19 mouse cellular contexts compared by ENCODE assay signal in the genomic region with DNA sequence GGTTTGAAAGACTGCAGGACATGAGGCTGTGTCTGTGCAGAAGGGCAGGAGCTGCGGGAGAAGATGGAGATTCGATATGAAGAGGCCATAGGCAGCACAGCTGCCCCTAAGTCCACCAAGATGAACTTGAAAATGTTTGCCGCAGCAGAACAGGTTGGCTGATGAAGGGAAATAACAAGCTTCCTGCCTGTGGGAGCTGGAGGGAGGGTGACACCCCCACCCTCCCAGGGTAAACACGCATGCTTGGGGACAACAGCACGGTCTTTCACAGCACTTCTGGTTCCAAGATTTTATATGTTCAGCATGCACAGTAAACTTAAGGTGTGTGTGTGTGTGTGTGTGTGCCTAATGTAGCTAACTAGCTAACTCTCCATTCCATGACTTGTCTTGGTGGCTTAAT. TPM values are rescaled to one million over a fixed set of nuclear protein-coding genes. Genes with fewer than 3 reads are reported as not detected.
A peak's percentile ranks its signal among the peaks of the same experiment; 100 is the strongest.
DNase-seq lines count a peak whose midpoint lies in the region; ATAC-seq and TF ChIP-seq lines count a peak whose summit lies in the region.
"Had no signal": no experiment of that assay in that cellular context is flagged by ENCODE, and none has a peak within 500 bp of the region (broad histone marks: within the 10 kb centered on the region; RNA-seq: fewer than 3 reads in every experiment).

No protein-coding gene starts in this region.

- 59% methylated on average over 5 of the region's 5 CpGs for WGBS in limb, embryonic 12.5 days
- WGBS in limb, embryonic 10.5 days = 88% methylated on average over 5 of the region's 5 CpGs
- WGBS in limb, embryonic 13.5 days = 53% methylated on average over 5 of the region's 5 CpGs
- 54% methylated on average over 5 of the region's 5 CpGs for WGBS in stomach, postnatal 0 days

- H3K36me3 ChIP-seq in limb, embryonic 12.5 days = no peaks in the 10 kb centered on the region
- no peaks in the 10 kb centered on the region for H3K36me3 ChIP-seq in limb, embryonic 10.5 days
- no peaks in the 10 kb centered on the region for H3K36me3 ChIP-seq in limb, embryonic 13.5 days
- no peaks in the 10 kb centered on the region for H3K36me3 ChIP-seq in stomach, postnatal 0 days (ENCODE audit: control insufficient read depth, insufficient read depth, low read length)
- H3K36me3 ChIP-seq: embryonic facial prominence, embryonic 13.5 days; heart, embryonic 13.5 days; hindbrain, embryonic 13.5 days had no signal

- no peaks in the 10 kb centered on the region for H3K9me3 ChIP-seq in limb, embryonic 12.5 days
- no peaks in the 10 kb centered on the region for H3K9me3 ChIP-seq in limb, embryonic 10.5 days (replicated peaks)
- H3K9me3 ChIP-seq in limb, embryonic 13.5 days = no peaks in the 10 kb centered on the region
- no peaks in the 10 kb centered on the region for H3K9me3 ChIP-seq in stomach, postnatal 0 days (ENCODE audit: control insufficient read depth, low read length)
- H3K9me3 ChIP-seq: embryonic facial prominence, embryonic 13.5 days; heart, embryonic 13.5 days; hindbrain, embryonic 13.5 days had no signal

- DNase-seq in limb, embryonic 10.5 days (ENCODE audit: low spot score) = no peak
- DNase-seq in thymus, postnatal 0 days (ENCODE audit: low spot score) = peak; percentile 9
- DNase-seq in thymus, postnatal 14 days = no peak
- DNase-seq in stomach, postnatal 0 days (ENCODE audit: low spot score) = peak; percentile 67
- no peak for DNase-seq in left cerebral cortex, adult 11 months (ENCODE audit: low spot score)
- no peak for DNase-seq in right cerebral cortex, postnatal 4 days
- DNase-seq: adrenal gland, postnatal 10 days; cerebellum, adult 11 months; cerebellum, adult 9-10 months; cerebellum, postnatal 25 days; gastrocnemius, postnatal 36 days; heart, adult 11 months; heart, postnatal 4 days had no signal

- H3K27me3 ChIP-seq in limb, embryonic 12.5 days = no peaks in the 10 kb centered on the region
- H3K27me3 ChIP-seq in limb, embryonic 10.5 days (ENCODE audit: low read depth, poor library complexity, severe bottlenecking) = no peaks in the 10 kb centered on the region
- H3K27me3 ChIP-seq in limb, embryonic 13.5 days = no peaks in the 10 kb centered on the region
- no peaks in the 10 kb centered on the region for H3K27me3 ChIP-seq in stomach, postnatal 0 days (ENCODE audit: control insufficient read depth, insufficient read depth, low read length)
- H3K27me3 ChIP-seq: embryonic facial prominence, embryonic 13.5 days; heart, embryonic 13.5 days; hindbrain, embryonic 13.5 days had no signal

- no peak for TF ChIP-seq CTCF in stomach, postnatal 0 days (IDR thresholded peaks at IDR 0.05; ENCODE audit: low read depth)

- no peak overlapping the region for H3K9ac ChIP-seq in limb, embryonic 12.5 days (replicated peaks)
- no peak overlapping the region for H3K9ac ChIP-seq in limb, embryonic 13.5 days
- no peak overlapping the region for H3K9ac ChIP-seq in stomach, postnatal 0 days (ENCODE audit: low read length)
- H3K9ac ChIP-seq: embryonic facial prominence, embryonic 13.5 days; heart, embryonic 13.5 days; hindbrain, embryonic 13.5 days had no signal

- TF ChIP-seq EP300 in stomach, postnatal 0 days (optimal IDR thresholded peaks at IDR 0.05) = no peak

- peaks cover 65% of the 10 kb centered on the region for H3K4me1 ChIP-seq in limb, embryonic 12.5 days (replicated peaks)
- peaks cover 33% of the 10 kb centered on the region for H3K4me1 ChIP-seq in limb, embryonic 10.5 days
- peaks cover 66% of the 10 kb centered on the region for H3K4me1 ChIP-seq in limb, embryonic 13.5 days
- no peaks in the 10 kb centered on the region; the same call in 1 of the 2 replicates for H3K4me1 ChIP-seq in stomach, postnatal 0 days (replicated peaks; ENCODE audit: control insufficient read depth, insufficient read depth)

- H3K4me2 ChIP-seq in limb, embryonic 12.5 days = peak overlapping the region; percentile 5; the same call in 1 of the 2 replicates
- no peak overlapping the region for H3K4me2 ChIP-seq in limb, embryonic 13.5 days (replicated peaks)
- H3K4me2 ChIP-seq in stomach, postnatal 0 days (replicated peaks; ENCODE audit: low read depth) = no peak overlapping the region
- H3K4me2 ChIP-seq: embryonic facial prominence, embryonic 13.5 days; heart, embryonic 13.5 days; hindbrain, embryonic 13.5 days had no signal

- no peak for ATAC-seq in limb, embryonic 12.5 days (ENCODE audit: insufficient number of reproducible peaks, insufficient read depth, low FRiP score, low TSS enrichment, low read depth)
- ATAC-seq in limb, embryonic 13.5 days (ENCODE audit: low FRiP score, low read depth) = 0 out of 2 replicates have a peak, but pooled peaks have one; percentile 29
- peak; percentile 61 for ATAC-seq in stomach, postnatal 0 days (ENCODE audit: low FRiP score, low TSS enrichment)
- ATAC-seq: forebrain, embryonic 14.5 days had no signal

- no peak overlapping the region for H3K4me3 ChIP-seq in limb, embryonic 12.5 days (replicated peaks)
- H3K4me3 ChIP-seq in limb, embryonic 10.5 days = no peak overlapping the region
- H3K4me3 ChIP-seq in limb, embryonic 13.5 days = no peak overlapping the region
- H3K4me3 ChIP-seq in stomach, postnatal 0 days (ENCODE audit: low read depth, low read length) = no peak overlapping the region
- H3K4me3 ChIP-seq: embryonic facial prominence, embryonic 13.5 days; heart, embryonic 13.5 days; hindbrain, embryonic 13.5 days had no signal

- peak overlapping the region; percentile 72 for H3K27ac ChIP-seq in limb, embryonic 12.5 days
- H3K27ac ChIP-seq in limb, embryonic 10.5 days = no peak overlapping the region
- H3K27ac ChIP-seq in limb, embryonic 13.5 days = no peak overlapping the region
- no peak overlapping the region for H3K27ac ChIP-seq in stomach, postnatal 0 days (replicated peaks)
- H3K27ac ChIP-seq: embryonic facial prominence, embryonic 13.5 days; heart, embryonic 13.5 days; hindbrain, embryonic 13.5 days had no signal

RNA-seq across cellular contexts. Expression of gene Mboat2, which starts 38.6 kb away (rescaled TPM):
- 56.3 and 59.1 TPM in 2 replicates for polyA plus RNA-seq in limb, embryonic 12.5 days (2016; fragmentation: Nextera tagmentation; extraction: Ambion mirVana)
- polyA plus RNA-seq in limb, embryonic 10.5 days (2016; fragmentation: Nextera tagmentation; extraction: Ambion mirVana) = 42.5 and 49.6 TPM in 2 replicates
- polyA plus RNA-seq in thymus, postnatal 0 days (2015; fragmentation: Nextera tagmentation; extraction: Ambion mirVana) = 3.7 and 4.8 TPM in 2 replicates
- 55.1 and 56.0 TPM in 2 replicates for polyA plus RNA-seq in limb, embryonic 13.5 days (2015; fragmentation: Nextera tagmentation; extraction: Ambion mirVana)
- polyA plus RNA-seq in stomach, postnatal 0 days (2015; fragmentation: Nextera tagmentation; extraction: Ambion mirVana) = 91.8 and 96.2 TPM in 2 replicates

Comparison
In these comparisons a context has a peak if more than half of its experiments do, and no peak if none do; other contexts are left out.
1. DNase-seq: peak in thymus, postnatal 0 days (single experiment) and stomach, postnatal 0 days (single experiment); none in limb, embryonic 10.5 days (single experiment), thymus, postnatal 14 days (single experiment), left cerebral cortex, adult 11 months (single experiment) and right cerebral cortex, postnatal 4 days (single experiment).